Mouse (Mus musculus): ENCODE measurements around the gene Glipr1l1. TPM values are rescaled to one million over a fixed set of nuclear protein-coding genes. Genes with fewer than 3 reads are reported as not detected.
"Not testable (repeated sequence)": the region's sequence is repeated elsewhere in the genome, so short reads cannot be mapped to it uniquely, and the experiment has no call there.

Glipr1l1 gene
- polyA plus RNA-seq (2012; rRNA removed) (not detected in 2 replicates), polyA plus RNA-seq (2014; fragmentation: Nextera tagmentation; extraction: Ambion mirVana) (not detected in 2 replicates)

DNA sequence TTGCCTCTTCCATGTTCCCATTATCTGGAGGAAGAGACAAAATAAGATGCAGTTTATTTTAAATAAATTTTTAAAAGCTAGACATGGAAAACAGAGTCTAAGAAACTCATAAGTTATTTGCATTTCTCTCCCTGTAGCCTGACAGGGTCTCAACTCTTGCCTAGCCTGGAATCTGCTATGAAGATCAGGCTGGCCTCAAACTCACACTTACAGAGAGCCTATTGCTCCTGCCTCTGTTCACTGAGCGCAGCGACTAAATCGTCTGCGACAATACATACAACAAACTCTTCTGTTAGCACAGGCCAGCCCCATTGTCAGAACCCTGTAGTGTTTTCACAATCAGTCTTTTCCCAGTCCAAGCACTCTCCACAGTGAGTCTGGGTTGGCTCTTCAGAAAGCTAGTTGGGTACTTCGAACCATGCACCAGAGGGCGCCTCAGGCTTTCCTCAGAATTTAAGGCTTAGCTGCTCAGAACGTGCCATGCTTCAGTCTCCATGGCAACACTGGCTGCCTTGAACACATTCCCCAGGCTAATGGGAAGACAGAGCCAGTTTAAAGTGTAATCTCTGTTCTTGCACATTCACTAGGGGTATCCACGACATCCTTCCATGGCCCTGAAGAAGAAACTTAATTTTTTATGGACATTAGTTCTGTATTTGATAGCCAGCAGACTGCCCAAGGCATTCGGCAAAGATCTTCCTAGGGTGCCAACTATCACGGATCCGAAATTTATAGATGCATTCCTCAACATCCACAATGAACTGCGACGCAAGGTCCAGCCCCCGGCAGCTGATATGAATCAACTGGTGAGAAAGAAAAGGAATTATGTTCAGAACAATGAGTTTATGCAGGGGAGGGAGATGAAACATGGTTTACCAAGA lies at the start of gene Glipr1l1:
Glipr1l1 (plus strand) TSS at position 488 of the 881 bp plus-strand sequence.
- TF ChIP-seq POLR2A (IDR thresholded peaks at IDR 0.05; ENCODE audit: borderline replicate concordance, extremely low read depth, insufficient read depth, insufficient read length) = no peak
- Histone ChIP-seq H3K4me1 (ENCODE audit: control insufficient read depth, insufficient read depth, low read length) (no peaks in the 10 kb centered on the region), H3K36me3 (ENCODE audit: control insufficient read depth, insufficient read depth, low read length) (no peaks in the 10 kb centered on the region), H3K27me3 (ENCODE audit: control insufficient read depth, insufficient read depth, low read length) (no peaks in the 10 kb centered on the region), H3K27ac (replicated peaks; ENCODE audit: low read depth, low read length) (no peak within 1 kb of the TSS), H3K4me3 (replicated peaks; ENCODE audit: low read length) (no peak within 1 kb of the TSS), H3K9ac (ENCODE audit: low read depth, low read length, severe bottlenecking) (no peak within 1 kb of the TSS), H3K4me2 (replicated peaks; ENCODE audit: low read depth, low read length, severe bottlenecking) (no peak within 1 kb of the TSS), H3K9me3 (ENCODE audit: control insufficient read depth, low read length) (no peaks in the 10 kb centered on the region)
- ATAC-seq (ENCODE audit: low FRiP score, low read depth) = no peak; the same call in 1 of the 2 replicates
- DNase-seq (ENCODE audit: low spot score) = peak; percentile 57
- 47% methylated on average over 14 of the region's 14 CpGs for WGBS

DNA sequence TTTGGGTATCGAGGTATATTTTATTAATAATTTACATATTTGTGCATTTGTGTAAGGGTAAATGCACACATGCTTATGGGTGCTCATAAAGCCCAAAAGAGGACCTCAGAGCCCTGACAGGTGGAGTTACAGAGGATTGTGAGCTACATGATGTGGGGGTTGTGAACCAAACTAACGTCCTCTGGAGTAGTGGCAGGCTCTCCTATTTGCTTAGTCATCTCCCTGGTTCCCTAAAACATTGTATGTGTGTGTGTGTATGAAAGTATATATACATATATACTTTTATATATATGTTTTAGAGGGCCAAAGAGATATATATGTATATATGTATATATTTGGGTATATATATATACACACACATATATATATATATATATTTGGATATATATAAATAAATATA lies 36.4 kb upstream of the Glipr1l1 start:
- Histone ChIP-seq H3K27me3 (ENCODE audit: control insufficient read depth, insufficient read depth, low read length) (no peaks in the 10 kb centered on the region), H3K9ac (ENCODE audit: low read depth, low read length, severe bottlenecking) (no peak overlapping the region), H3K36me3 (ENCODE audit: control insufficient read depth, insufficient read depth, low read length) (no peaks in the 10 kb centered on the region), H3K9me3 (ENCODE audit: control insufficient read depth, low read length) (no peaks in the 10 kb centered on the region), H3K4me1 (ENCODE audit: control insufficient read depth, insufficient read depth, low read length) (no peaks in the 10 kb centered on the region), H3K27ac (replicated peaks; ENCODE audit: low read depth, low read length) (no peak overlapping the region), H3K4me2 (replicated peaks; ENCODE audit: low read depth, low read length, severe bottlenecking) (no peak overlapping the region), H3K4me3 (replicated peaks; ENCODE audit: low read length) (no peak overlapping the region)
- DNase-seq (ENCODE audit: low spot score) (no peak), ATAC-seq (ENCODE audit: low FRiP score, low read depth) (no peak)
- no peak for TF ChIP-seq POLR2A (IDR thresholded peaks at IDR 0.05; ENCODE audit: borderline replicate concordance, extremely low read depth, insufficient read depth, insufficient read length)
- 70% methylated on average over 2 of the region's 2 CpGs for WGBS

DNA sequence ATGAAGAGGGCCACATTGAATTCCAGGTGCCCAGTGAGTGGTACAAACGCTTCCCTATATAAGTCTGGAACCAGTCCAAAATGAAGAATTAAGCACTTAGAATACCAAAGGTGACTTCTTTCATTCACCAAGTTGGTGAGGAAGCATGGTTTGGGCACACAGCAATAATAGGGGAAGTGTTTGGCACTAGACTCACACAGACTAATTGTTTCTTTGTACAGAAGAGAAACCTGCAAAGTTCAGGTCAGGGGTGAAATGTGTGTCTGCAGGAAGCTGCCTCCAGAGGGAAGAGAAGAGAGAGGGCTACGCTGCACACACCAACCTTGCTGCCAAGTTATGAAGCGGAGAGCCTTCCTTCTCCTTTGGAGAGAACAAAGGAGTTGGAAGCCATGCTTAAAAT lies 31.3 kb upstream of the Glipr1l1 start:
- not testable (repeated sequence) for H3K4me1 ChIP-seq (ENCODE audit: control insufficient read depth, insufficient read depth, low read length); H3K36me3 ChIP-seq (ENCODE audit: control insufficient read depth, insufficient read depth, low read length); DNase-seq (ENCODE audit: low spot score); H3K9ac ChIP-seq (ENCODE audit: low read depth, low read length, severe bottlenecking); H3K4me3 ChIP-seq (replicated peaks; ENCODE audit: low read length); ATAC-seq (ENCODE audit: low FRiP score, low read depth); H3K9me3 ChIP-seq (ENCODE audit: control insufficient read depth, low read length); H3K27me3 ChIP-seq (ENCODE audit: control insufficient read depth, insufficient read depth, low read length); H3K27ac ChIP-seq (replicated peaks; ENCODE audit: low read depth, low read length); H3K4me2 ChIP-seq (replicated peaks; ENCODE audit: low read depth, low read length, severe bottlenecking)
- 57% methylated on average over 2 of the region's 3 CpGs for WGBS

DNA sequence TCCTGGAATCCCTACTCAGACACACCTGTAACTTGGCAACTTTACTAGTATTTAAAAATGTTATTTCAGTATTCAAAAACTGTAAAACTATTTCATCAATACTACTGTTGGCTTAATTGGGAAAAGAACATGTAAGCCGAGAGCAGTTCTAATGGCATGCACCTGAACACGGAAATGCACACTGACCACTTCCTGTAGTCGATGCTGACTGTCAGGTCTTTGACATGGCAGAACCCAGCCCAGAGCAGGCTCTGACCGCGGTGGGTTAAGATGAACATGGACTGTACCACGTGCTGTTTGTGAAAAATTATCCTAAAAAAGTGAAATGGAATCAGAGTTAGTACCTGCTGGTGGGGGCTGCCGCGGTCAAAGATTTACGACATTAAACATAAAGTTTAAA lies 16.5 kb upstream of the Glipr1l1 start:
- not testable (repeated sequence) for H3K27ac ChIP-seq (replicated peaks; ENCODE audit: low read depth, low read length); H3K9me3 ChIP-seq (ENCODE audit: control insufficient read depth, low read length); H3K4me2 ChIP-seq (replicated peaks; ENCODE audit: low read depth, low read length, severe bottlenecking); H3K27me3 ChIP-seq (ENCODE audit: control insufficient read depth, insufficient read depth, low read length); H3K36me3 ChIP-seq (ENCODE audit: control insufficient read depth, insufficient read depth, low read length); ATAC-seq (ENCODE audit: low FRiP score, low read depth); H3K4me1 ChIP-seq (ENCODE audit: control insufficient read depth, insufficient read depth, low read length); H3K9ac ChIP-seq (ENCODE audit: low read depth, low read length, severe bottlenecking); H3K4me3 ChIP-seq (replicated peaks; ENCODE audit: low read length); DNase-seq (ENCODE audit: low spot score)
- WGBS = 66% methylated on average over 9 of the region's 9 CpGs

DNA sequence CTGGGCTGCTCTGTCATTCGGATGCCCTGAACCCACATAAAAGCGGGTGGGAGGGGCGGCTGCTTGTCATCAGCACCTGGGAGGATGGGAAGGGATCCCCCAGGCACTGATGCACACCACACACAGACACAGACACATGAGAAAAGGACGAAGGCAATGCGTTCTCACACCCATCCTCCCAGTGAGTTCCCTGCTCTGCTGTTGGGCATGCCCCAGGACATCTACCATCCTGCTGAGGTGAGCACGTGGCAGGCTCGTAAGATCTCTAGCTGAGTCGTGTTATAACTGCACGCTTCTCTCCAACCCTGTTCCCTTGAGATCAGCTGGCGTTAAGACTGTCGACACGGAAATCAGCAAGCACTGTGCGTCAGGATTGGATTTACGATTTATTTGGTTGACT lies 15.7 kb upstream of the Glipr1l1 start:
- H3K9ac ChIP-seq (ENCODE audit: low read depth, low read length, severe bottlenecking); H3K27ac ChIP-seq (replicated peaks; ENCODE audit: low read depth, low read length); DNase-seq (ENCODE audit: low spot score); ATAC-seq (ENCODE audit: low FRiP score, low read depth); H3K36me3 ChIP-seq (ENCODE audit: control insufficient read depth, insufficient read depth, low read length); H3K27me3 ChIP-seq (ENCODE audit: control insufficient read depth, insufficient read depth, low read length); H3K9me3 ChIP-seq (ENCODE audit: control insufficient read depth, low read length); H3K4me3 ChIP-seq (replicated peaks; ENCODE audit: low read length); H3K4me2 ChIP-seq (replicated peaks; ENCODE audit: low read depth, low read length, severe bottlenecking); H3K4me1 ChIP-seq (ENCODE audit: control insufficient read depth, insufficient read depth, low read length): not testable (repeated sequence)
- 28% methylated on average over 14 of the region's 14 CpGs for WGBS

All from limb, embryonic 14.5 days (tissue).